Mouse (Mus musculus) MEL (cell line): ENCODE measurements around the gene Nkx2-2. TPM values are rescaled to one million over a fixed set of nuclear protein-coding genes. Genes with fewer than 3 reads are reported as not detected.

ENCODE experiments used
- DNase-seq: peaks from one replicate; pipeline ENCODE4 v3.0.0; 2011; ENCODE audit warnings: low read depth, low spot score
- H3K27ac ChIP-seq: 2 replicates; pipeline ENCODE4 v1.5.1; 2012; ENCODE audit warnings: low read depth, mild to moderate bottlenecking, control low read depth, low read length, moderate library complexity; ENCODE audit not compliant: control insufficient read depth
- H3K27me3 ChIP-seq, 2 experiments: fragments of 150-350 bp in 1 of 2; sonication (generic) in 1 of 2; 2 replicates each; pipeline ENCODE4 v1.6.1; 2012; ENCODE audit warnings: low read length in 2 of 2, mild to moderate bottlenecking in 2 of 2, improper control_type of control experiment in 1 of 2, moderate library complexity in 1 of 2; ENCODE audit not compliant: insufficient read depth in 2 of 2, control insufficient read depth in 1 of 2
- H3K36me3 ChIP-seq, 2 experiments: 2 replicates each; pipeline ENCODE4 v1.6.1; 2012 to 2014; ENCODE audit warnings: low read length in 2 of 2, improper control_type of control experiment in 1 of 2, inconsistent platforms in 1 of 2, mild to moderate bottlenecking in 1 of 2; ENCODE audit not compliant: insufficient read depth in 2 of 2, control insufficient read depth in 1 of 2
- H3K4me1 ChIP-seq, 2 experiments: fragments of 150-350 bp in 1 of 2; sonication (generic) in 1 of 2; 2 replicates each; pipeline ENCODE4 v1.6.1; 2012; ENCODE audit warnings: low read length in 2 of 2, improper control_type of control experiment in 1 of 2, mild to moderate bottlenecking in 1 of 2; ENCODE audit not compliant: insufficient read depth in 2 of 2, control insufficient read depth in 1 of 2
- H3K4me3 ChIP-seq, 2 experiments: fragments of 150-350 bp in 1 of 2; sonication (generic) in 1 of 2; 2 replicates each; pipeline ENCODE4 v1.5.1; 2012; ENCODE audit warnings: low read depth in 2 of 2, low read length in 2 of 2, mild to moderate bottlenecking in 2 of 2, moderate library complexity in 2 of 2, control low read depth in 1 of 2, improper control_type of control experiment in 1 of 2; ENCODE audit not compliant: control insufficient read depth in 1 of 2, insufficient read depth in 1 of 2
- H3K79me2 ChIP-seq: 2 replicates; pipeline ENCODE4 v1.6.1; 2012; ENCODE audit warnings: mild to moderate bottlenecking, low read length, moderate library complexity; ENCODE audit not compliant: control insufficient read depth, poor library complexity, insufficient read depth
- H3K9ac ChIP-seq: 2 replicates; pipeline ENCODE4 v1.6.1; 2012; ENCODE audit warnings: low read depth, mild to moderate bottlenecking, control low read depth, low read length, moderate library complexity; ENCODE audit not compliant: control insufficient read depth, poor library complexity, severe bottlenecking
- H3K9me3 ChIP-seq: fragments of 150-350 bp; sonication (generic); replicated peaks from 2 replicates; pipeline ENCODE4 v1.6.1; 2012; ENCODE audit warnings: mild to moderate bottlenecking, low read length, improper control_type of control experiment, moderate library complexity; ENCODE audit not compliant: insufficient read depth
- BHLHE40 ChIP-seq: IDR thresholded peaks from 2 replicates; pipeline ENCODE4 v1.6.1; 2012; ENCODE audit warnings: low read depth, mild to moderate bottlenecking, inconsistent platforms, low read length, improper control_type of control experiment, borderline replicate concordance
- CHD1 ChIP-seq: IDR thresholded peaks from 2 replicates; pipeline ENCODE4 v1.6.1; 2012; ENCODE audit warnings: low read depth, mild to moderate bottlenecking, inconsistent platforms, low read length, improper control_type of control experiment
- E2F4 ChIP-seq: IDR thresholded peaks from 2 replicates; pipeline ENCODE4 v1.6.1; 2011; ENCODE audit warnings: low read depth, low read length, improper control_type of control experiment, borderline replicate concordance
- ELF1 ChIP-seq: IDR thresholded peaks from 2 replicates; pipeline ENCODE4 v1.6.1; 2014; ENCODE audit warnings: low read depth, mild to moderate bottlenecking, inconsistent platforms, low read length, improper control_type of control experiment, moderate library complexity
- EP300 ChIP-seq, 2 experiments: IDR thresholded peaks; 2 replicates each; pipeline ENCODE4 v1.6.1; 2011; ENCODE audit warnings: improper control_type of control experiment in 2 of 2, low read length in 2 of 2, low read depth in 1 of 2, mild to moderate bottlenecking in 1 of 2
- GABPA ChIP-seq: IDR thresholded peaks from 2 replicates; pipeline ENCODE4 v1.6.1; 2012; ENCODE audit warnings: low read depth, mild to moderate bottlenecking, inconsistent platforms, low read length, improper control_type of control experiment, moderate library complexity
- HCFC1 ChIP-seq: IDR thresholded peaks from 2 replicates; pipeline ENCODE4 v1.6.1; 2012; ENCODE audit warnings: low read depth, mild to moderate bottlenecking, inconsistent platforms, low read length, improper control_type of control experiment, moderate library complexity
- JUND ChIP-seq: IDR thresholded peaks from 2 replicates; pipeline ENCODE4 v1.6.1; 2011; ENCODE audit warnings: low read depth, mild to moderate bottlenecking, improper control_type of control experiment, low read length
- MAZ ChIP-seq: IDR thresholded peaks from 2 replicates; pipeline ENCODE4 v1.6.1; 2012; ENCODE audit warnings: low read depth, mild to moderate bottlenecking, inconsistent platforms, low read length, improper control_type of control experiment
- MEF2A ChIP-seq: IDR thresholded peaks from 2 replicates; pipeline ENCODE4 v1.6.1; 2014; ENCODE audit warnings: low read depth, mild to moderate bottlenecking, inconsistent platforms, low read length, improper control_type of control experiment; ENCODE audit not compliant: poor library complexity, insufficient replicate concordance, severe bottlenecking; ENCODE audit errors: extremely low read depth
- MYB ChIP-seq: IDR thresholded peaks from 2 replicates; pipeline ENCODE4 v1.6.1; 2011; ENCODE audit warnings: mild to moderate bottlenecking, low read depth, low read length, improper control_type of control experiment
- MYC ChIP-seq: IDR thresholded peaks from 2 replicates; pipeline ENCODE4 v1.6.1; 2011; ENCODE audit warnings: low read depth, mild to moderate bottlenecking, low read length, improper control_type of control experiment, moderate library complexity
- NELFE ChIP-seq: IDR thresholded peaks from 2 replicates; pipeline ENCODE4 v1.6.1; 2011; ENCODE audit warnings: low read depth, low read length, improper control_type of control experiment
- POLR2AphosphoS2 ChIP-seq: IDR thresholded peaks from 2 replicates; pipeline ENCODE4 v1.6.1; 2011; ENCODE audit warnings: low read length, improper control_type of control experiment
- POLR2AphosphoS5 ChIP-seq: IDR thresholded peaks from 2 replicates; pipeline ENCODE4 v1.6.1; 2012; ENCODE audit warnings: low read depth, borderline replicate concordance, mild to moderate bottlenecking, inconsistent platforms, low read length, moderate library complexity, mixed read lengths
- RAD21 ChIP-seq: IDR thresholded peaks from 2 replicates; pipeline ENCODE4 v1.6.1; 2011; ENCODE audit warnings: mild to moderate bottlenecking, low read depth, low read length, improper control_type of control experiment
- RCOR1 ChIP-seq: IDR thresholded peaks from 2 replicates; pipeline ENCODE4 v1.6.1; 2012; ENCODE audit warnings: low read depth, mild to moderate bottlenecking, inconsistent platforms, low read length, improper control_type of control experiment
- SIN3A ChIP-seq: IDR thresholded peaks from 2 replicates; pipeline ENCODE4 v1.6.1; 2012; ENCODE audit warnings: low read length, improper control_type of control experiment, inconsistent platforms
- SMC3 ChIP-seq: IDR thresholded peaks from 2 replicates; pipeline ENCODE4 v1.6.1; 2011; ENCODE audit warnings: low read depth, low read length, improper control_type of control experiment
- TCF12 ChIP-seq: IDR thresholded peaks from 2 replicates; pipeline ENCODE4 v1.6.1; 2014; ENCODE audit warnings: low read depth, mild to moderate bottlenecking, inconsistent platforms, low read length, improper control_type of control experiment, moderate library complexity
- ZMIZ1 ChIP-seq: IDR thresholded peaks from 2 replicates; pipeline ENCODE4 v1.6.1; 2012; ENCODE audit warnings: low read depth, mild to moderate bottlenecking, inconsistent platforms, low read length, improper control_type of control experiment, moderate library complexity
- ZNF384 ChIP-seq: IDR thresholded peaks from 2 replicates; pipeline ENCODE4 v1.6.1; 2012; ENCODE audit warnings: low read depth, mild to moderate bottlenecking, inconsistent platforms, low read length, improper control_type of control experiment
- polyA plus RNA-seq, 2 experiments: library from polyadenylated mRNA; stranded (reverse) in 1 of 2; unstranded in 1 of 2; fragments of >175 nt in 1 of 2; fragments of >200 nt in 1 of 2; gene quantifications; 2 replicates each; pipeline versions ENCODE4 v1.2.1 to v1.2.4; 2012; ENCODE audit warnings: low replicate concordance in 2 of 2, low read depth in 1 of 2; ENCODE audit not compliant: insufficient read length in 2 of 2, insufficient read depth in 1 of 2, missing spikeins in 1 of 2
- total RNA-seq: library from RNA; depleted of rRNA; stranded (reverse); fragments of 300-350 nt; gene quantifications from 2 replicates; pipeline ENCODE4 v1.2.3, GENCODE M21; 2012

Gene Nkx2-2
- total and polyA plus RNA-seq, 3 experiments: not detected

DNA sequence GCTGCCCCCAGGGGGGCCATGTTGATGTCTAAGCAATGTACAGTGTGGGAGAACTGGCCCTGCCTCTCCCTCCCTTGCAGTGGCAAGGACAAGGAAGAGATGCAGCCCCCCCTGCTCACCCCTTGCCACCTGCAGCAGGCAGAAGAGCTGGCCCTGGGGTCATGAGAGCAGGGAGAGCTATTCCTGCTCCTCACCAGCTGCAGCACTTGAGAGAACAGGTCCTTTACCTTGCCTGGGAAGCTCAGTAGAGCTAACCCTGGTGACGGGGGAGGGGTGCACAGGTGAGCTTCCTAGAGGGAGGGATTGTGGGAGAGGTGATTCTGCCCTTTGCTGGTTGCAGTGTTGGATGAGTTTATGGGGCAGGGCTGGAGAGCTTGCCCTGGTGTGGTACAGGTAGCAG, 28.2 kb downstream of the Nkx2-2 start:
- Histone ChIP-seq H3K9ac (no peak overlapping the region), H3K9me3 (no peaks in the 10 kb centered on the region), H3K4me3 (no peak overlapping the region), H3K27ac (no peak overlapping the region), H3K79me2 (no peaks in the 10 kb centered on the region), H3K36me3 (no peaks in the 10 kb centered on the region), H3K27me3 (no peaks in the 10 kb centered on the region; a peak in 1 of 4 replicates), H3K4me1 (no peaks in the 10 kb centered on the region)
- DNase-seq: no peak
- TF ChIP-seq NELFE (no peak), MYB (no peak), E2F4 (no peak), ELF1 (no peak), RAD21 (no peak), SIN3A (no peak), POLR2AphosphoS2 (no peak), MEF2A (no peak), ZNF384 (no peak)

DNA sequence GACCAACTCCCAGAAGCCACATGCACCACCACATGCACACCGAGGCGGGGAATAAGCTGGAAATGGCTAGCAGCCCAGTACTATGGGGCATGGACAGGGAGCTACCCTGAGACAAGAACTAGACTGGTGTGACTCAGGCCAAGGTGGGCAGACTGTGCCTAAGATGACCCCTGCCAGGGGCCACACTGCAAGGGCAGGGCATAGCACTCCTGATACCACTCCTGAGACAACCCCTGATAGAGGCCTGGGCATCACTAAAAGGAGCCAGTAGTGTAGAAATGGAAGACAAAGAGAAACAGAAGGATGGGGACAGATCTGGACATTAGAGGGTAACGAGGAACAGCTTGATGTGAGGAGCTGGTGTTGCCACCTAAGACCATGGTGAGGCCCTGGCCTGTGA, 28.7 kb downstream of the Nkx2-2 start:
- TF ChIP-seq NELFE (no peak), MYC (no peak), BHLHE40 (no peak), POLR2AphosphoS5 (no peak), SMC3 (no peak), EP300 (IDR thresholded peaks at IDR 0.05; ENCODE audit: low read depth in 1 of 2, low read length in 2 of 2) (no peak), CHD1 (no peak), JUND (no peak), HCFC1 (no peak), ZNF384 (no peak), RCOR1 (no peak), MAZ (no peak), ZMIZ1 (no peak), GABPA (no peak), ELF1 (no peak), MEF2A (no peak), TCF12 (no peak)
- no peak overlapping the region for H3K9ac ChIP-seq
- H3K27me3 ChIP-seq: no peaks in the 10 kb centered on the region; a peak in 1 of 4 replicates
- H3K9me3 ChIP-seq: no peaks in the 10 kb centered on the region
- no peaks in the 10 kb centered on the region for H3K36me3 ChIP-seq
- no peak overlapping the region for H3K4me3 ChIP-seq
- DNase-seq: no peak
- H3K27ac ChIP-seq: no peak overlapping the region
- no peaks in the 10 kb centered on the region for H3K79me2 ChIP-seq
- H3K4me1 ChIP-seq: no peaks in the 10 kb centered on the region
